Mouse (Mus musculus) left cerebral cortex, postnatal 14 days (tissue): ENCODE data around the gene Notum. TPM values are rescaled to one million over a fixed set of nuclear protein-coding genes. Genes with fewer than 3 reads are reported as not detected.
A peak's percentile ranks its signal among the peaks of the same experiment; 100 is the strongest.

ENCODE experiments used
- DNase-seq, 2 experiments: peaks; one replicate each; pipeline ENCODE4 v3.0.0; 2021 to 2022; ENCODE audit warnings: low spot score in 2 of 2, mixed read lengths in 1 of 2
- intact Hi-C: fragments of 180-260 bp; cut with DNase I; formaldehyde crosslinking; loops from one replicate; pipeline ENCODE4 v1.15.1; 2025
- long read RNA-seq, 2 experiments: library from polyadenylated mRNA; stranded (forward); transcript quantifications; one replicate each; pipeline ENCODE4 v2.0.0; 2021
- total RNA-seq, 2 experiments: library from RNA; stranded (reverse); gene quantifications; 2 replicates each; pipeline ENCODE4 v1.2.3; 2021

Gene Notum
- total RNA-seq, result 1 to 10 TPM; 5.7 to 8.9 TPM
- long read RNA-seq, experiment 1, transcript Notum-202 (11 exons, 2,212 nt), result major isoform, 6 of 15 reads
- long read RNA-seq, experiment 1, partial matches to known transcripts, result 0 of 15 reads
- long read RNA-seq, experiment 1, other reads (novel, unspliced or antisense), result 9 of 15 reads
- long read RNA-seq, experiment 2, partial matches to known transcripts, result 1 of 14 reads
- long read RNA-seq, experiment 2, other reads (novel, unspliced or antisense), result 9 of 14 reads

GRCm38 (mm10) chr11:120661076-120661460 lies at the start of gene Notum:
Gene Notum (minus strand): TSS chr11:120661175.
- DNase-seq, result no peak
- intact Hi-C loops, result no loop called here

GRCm38 (mm10) chr11:120710672-120711071 lies 49.7 kb upstream of the Notum start:
- intact Hi-C loops, result loop anchor here (5.0 kb wide), 1 partner anchor 83 kb away; the partner anchor contains the start of gene Sirt7
- DNase-seq, result no peak

- no peak for DNase-seq
- intact Hi-C loops, result no loop called here
Measured at GRCm38 (mm10) chr11:120709551-120709950, 48.6 kb upstream of the Notum start.

- DNase-seq, result no peak
- intact Hi-C loops, result no loop called here
Measured at GRCm38 (mm10) chr11:120707969-120708368, 47.0 kb upstream of the Notum start.

- DNase-seq, result no peak
- intact Hi-C loops, result no loop called here
Measured at GRCm38 (mm10) chr11:120707225-120707624, 46.2 kb upstream of the Notum start.

GRCm38 (mm10) chr11:120706120-120706519 lies 45.1 kb upstream of the Notum start:
- no peak for DNase-seq
- intact Hi-C loops, result no loop called here

- intact Hi-C loops, result no loop called here
Measured at GRCm38 (mm10) chr11:120704486-120705325, 43.7 kb upstream of the Notum start.

GRCm38 (mm10) chr11:120703696-120704454 lies 42.9 kb upstream of the Notum start:
- intact Hi-C loops, result no loop called here

More at GRCm38 (mm10) chr11:120704486-120705325, 43.7 kb upstream of the Notum start:
- DNase-seq, result no peak

GRCm38 (mm10) chr11:120697741-120698140 lies 36.8 kb upstream of the Notum start:
- no peak for DNase-seq
- intact Hi-C loops, result no loop called here

More at GRCm38 (mm10) chr11:120703696-120704454, 42.9 kb upstream of the Notum start:
- DNase-seq, result no peak

- intact Hi-C loops, result no loop called here
- DNase-seq, result no peak
Measured at GRCm38 (mm10) chr11:120696568-120696967, 35.6 kb upstream of the Notum start.

GRCm38 (mm10) chr11:120695641-120696040 lies 34.7 kb upstream of the Notum start:
- DNase-seq, result no peak
- intact Hi-C loops, result no loop called here

GRCm38 (mm10) chr11:120695184-120695583 lies 34.2 kb upstream of the Notum start:
- intact Hi-C loops, result no loop called here
- no peak for DNase-seq

GRCm38 (mm10) chr11:120693461-120693860 lies 32.5 kb upstream of the Notum start:
- intact Hi-C loops, result no loop called here
- no peak for DNase-seq

- peak; percentile 32 to 65 for DNase-seq
- intact Hi-C loops, result no loop called here
Measured at GRCm38 (mm10) chr11:120692471-120693011, 31.6 kb upstream of the Notum start.

- intact Hi-C loops, result no loop called here
- no peak for DNase-seq
Measured at GRCm38 (mm10) chr11:120689365-120689764, 28.4 kb upstream of the Notum start.

GRCm38 (mm10) chr11:120686650-120687272 lies 25.8 kb upstream of the Notum start:
- no peak for DNase-seq
- intact Hi-C loops, result no loop called here

- DNase-seq, result no peak
- intact Hi-C loops, result no loop called here
Measured at GRCm38 (mm10) chr11:120684660-120685059, 23.7 kb upstream of the Notum start.

GRCm38 (mm10) chr11:120684086-120684485 lies 23.1 kb upstream of the Notum start:
- no peak for DNase-seq
- intact Hi-C loops, result no loop called here

GRCm38 (mm10) chr11:120683536-120683935 lies 22.6 kb upstream of the Notum start:
- intact Hi-C loops, result no loop called here
- DNase-seq, result no peak
